Mouse (Mus musculus) kidney, adult 2 months (tissue): Measurements from ENCODE around the gene Elovl6. TPM values are rescaled to one million over a fixed set of nuclear protein-coding genes. Genes with fewer than 3 reads are reported as not detected.

Experiments used
- DNase-seq: peaks from one replicate; pipeline ENCODE4 v3.0.0; 2021
- H3K27ac ChIP-seq: fragments of 200-500 bp; 2 replicates; pipeline ENCODE4 v1.5.1; 2012; ENCODE audit warnings: low read depth, low read length, control low read depth, inconsistent platforms; ENCODE audit not compliant: insufficient read depth
- H3K27me3 ChIP-seq: fragments of 200-500 bp; replicated peaks from 2 replicates; pipeline ENCODE4 v1.6.1; 2012; ENCODE audit warnings: mild to moderate bottlenecking, moderate library complexity, low read length, inconsistent platforms; ENCODE audit not compliant: control insufficient read depth, insufficient read depth
- H3K36me3 ChIP-seq: fragments of 200-500 bp; 2 replicates; pipeline ENCODE4 v1.6.1; 2012; ENCODE audit warnings: mild to moderate bottlenecking, moderate library complexity, low read length, inconsistent platforms; ENCODE audit not compliant: control insufficient read depth, insufficient read depth
- H3K4me1 ChIP-seq: fragments of 200-500 bp; 2 replicates; pipeline ENCODE4 v1.6.1; 2011; ENCODE audit warnings: low read length; ENCODE audit not compliant: control insufficient read depth, insufficient read depth
- H3K4me3 ChIP-seq: fragments of 200-500 bp; 2 replicates; pipeline ENCODE4 v1.5.1; 2011; ENCODE audit warnings: mild to moderate bottlenecking, low read depth, low read length, control low read depth; ENCODE audit not compliant: insufficient read depth
- CTCF ChIP-seq: fragments of 200-500 bp; conservative IDR thresholded peaks from 2 replicates; pipeline ENCODE4 v1.5.1; 2011; ENCODE audit warnings: low read depth, mild to moderate bottlenecking, control low read depth, low read length, moderate library complexity, mixed read lengths; ENCODE audit not compliant: insufficient read depth, insufficient read length
- POLR2A ChIP-seq: fragments of 200-500 bp; IDR thresholded peaks from one replicate; pipeline ENCODE4 v1.6.1; 2011; ENCODE audit warnings: low read depth, low read length, control low read depth
- WGBS: fragments of 180-500 bp; shearing (Covaris S2); methylation state at CpG from one replicate; pipeline ENCODE4 v1.1.7; 2018; 5-methylcytosine and 5-hydroxymethylcytosine counted together
- polyA plus RNA-seq: library from polyadenylated mRNA; depleted of rRNA; stranded (reverse); fragments of >200 nt; gene quantifications from 2 replicates; pipeline ENCODE4 v1.2.3, GENCODE M21; 2012

Elovl6 gene
- polyA plus RNA-seq, 1 experiment = 73.0 TPM

GRCm38 (mm10) chr3:129651765-129652164 lies 119.6 kb downstream of the Elovl6 start:
- WGBS = 96% methylated on average over 8 of the region's 8 CpGs
- TF ChIP-seq CTCF = no peak
- TF ChIP-seq POLR2A = no peak
- Histone ChIP-seq H3K27me3 (no peaks in the 10 kb centered on the region), H3K4me3 (no peak overlapping the region), H3K36me3 (no peaks in the 10 kb centered on the region), H3K4me1 (no peaks in the 10 kb centered on the region), H3K27ac (no peak overlapping the region)
- DNase-seq = no peak

GRCm38 (mm10) chr3:129652476-129652875 lies 120.3 kb downstream of the Elovl6 start:
- Histone ChIP-seq H3K27ac (no peak overlapping the region), H3K4me1 (no peaks in the 10 kb centered on the region), H3K27me3 (no peaks in the 10 kb centered on the region), H3K36me3 (no peaks in the 10 kb centered on the region), H3K4me3 (no peak overlapping the region)
- 90% methylated on average over 4 of the region's 4 CpGs for WGBS
- DNase-seq = no peak
- TF ChIP-seq CTCF = no peak
- no peak for TF ChIP-seq POLR2A

- TF ChIP-seq CTCF (no peak), POLR2A (no peak)
- no peak overlapping the region for H3K4me3 ChIP-seq
- DNase-seq = no peak
- no peaks in the 10 kb centered on the region for H3K4me1 ChIP-seq
- H3K27ac ChIP-seq = no peak overlapping the region
- 74% methylated on average over 4 of the region's 4 CpGs for WGBS
- H3K27me3 ChIP-seq = no peaks in the 10 kb centered on the region
- no peaks in the 10 kb centered on the region for H3K36me3 ChIP-seq
Measured at GRCm38 (mm10) chr3:129656540-129656939, 124.4 kb downstream of the Elovl6 start.

GRCm38 (mm10) chr3:129657222-129657621 lies 125.1 kb downstream of the Elovl6 start:
- no peak for DNase-seq
- Histone ChIP-seq H3K36me3 (no peaks in the 10 kb centered on the region), H3K4me3 (no peak overlapping the region), H3K27ac (no peak overlapping the region), H3K27me3 (no peaks in the 10 kb centered on the region), H3K4me1 (no peaks in the 10 kb centered on the region)
- WGBS = 94% methylated on average over 9 of the region's 9 CpGs
- TF ChIP-seq POLR2A (no peak), CTCF (no peak)

GRCm38 (mm10) chr3:129657775-129658174 lies 125.6 kb downstream of the Elovl6 start:
- TF ChIP-seq CTCF = no peak
- no peak for TF ChIP-seq POLR2A
- Histone ChIP-seq H3K36me3 (no peaks in the 10 kb centered on the region), H3K4me1 (no peaks in the 10 kb centered on the region), H3K4me3 (no peak overlapping the region), H3K27ac (no peak overlapping the region), H3K27me3 (no peaks in the 10 kb centered on the region)
- DNase-seq = no peak
- WGBS = 85% methylated on average over 11 of the region's 11 CpGs

- H3K27ac ChIP-seq = no peak overlapping the region
- TF ChIP-seq POLR2A (no peak), CTCF (no peak)
- 73% methylated on average over 7 of the region's 7 CpGs for WGBS
- H3K4me1 ChIP-seq = no peaks in the 10 kb centered on the region
- H3K36me3 ChIP-seq = no peaks in the 10 kb centered on the region
- no peak for DNase-seq
- no peaks in the 10 kb centered on the region for H3K27me3 ChIP-seq
- H3K4me3 ChIP-seq = no peak overlapping the region
Measured at GRCm38 (mm10) chr3:129658776-129659175, 126.6 kb downstream of the Elovl6 start.

GRCm38 (mm10) chr3:129663906-129664305 lies 131.8 kb downstream of the Elovl6 start:
- no peak overlapping the region for H3K27ac ChIP-seq
- 71% methylated on average over 2 of the region's 2 CpGs for WGBS
- DNase-seq = no peak
- no peaks in the 10 kb centered on the region for H3K27me3 ChIP-seq
- H3K4me1 ChIP-seq = no peaks in the 10 kb centered on the region
- TF ChIP-seq CTCF (no peak), POLR2A (no peak)
- H3K36me3 ChIP-seq = no peaks in the 10 kb centered on the region
- no peak overlapping the region for H3K4me3 ChIP-seq

- H3K27me3 ChIP-seq = no peaks in the 10 kb centered on the region
- H3K4me1 ChIP-seq = no peaks in the 10 kb centered on the region
- no peaks in the 10 kb centered on the region; the same call in 1 of the 2 replicates for H3K36me3 ChIP-seq
- H3K27ac ChIP-seq = no peak overlapping the region
- no peak overlapping the region for H3K4me3 ChIP-seq
- DNase-seq = no peak
- TF ChIP-seq CTCF (no peak), POLR2A (no peak)
- 93% methylated on average over 7 of the region's 7 CpGs for WGBS
Measured at GRCm38 (mm10) chr3:129675923-129676322, 143.8 kb downstream of the Elovl6 start.
